Mouse (Mus musculus) C2C12 (cell line): Measurements from ENCODE around the gene Cacna2d4. TPM values are rescaled to one million over a fixed set of nuclear protein-coding genes. Genes with fewer than 3 reads are reported as not detected.

Source experiments
- H3K27me3 ChIP-seq: one replicate; pipeline ENCODE4 v1.6.1; 2011; ENCODE audit not compliant: control insufficient read depth, insufficient read depth, insufficient read length
- H3K36me3 ChIP-seq: one replicate; pipeline ENCODE4 v1.6.1; 2011; ENCODE audit not compliant: control insufficient read depth, insufficient read depth
- H3K4me3 ChIP-seq: one replicate; pipeline ENCODE4 v1.5.1; 2011; ENCODE audit warnings: mild to moderate bottlenecking, control low read depth; ENCODE audit not compliant: poor library complexity, insufficient read depth, severe bottlenecking
- H3K79me2 ChIP-seq: one replicate; pipeline ENCODE4 v1.6.1; 2011; ENCODE audit not compliant: control insufficient read depth, insufficient read depth
- H3K79me3 ChIP-seq: one replicate; pipeline ENCODE4 v1.6.1; 2011; ENCODE audit warnings: low read depth, control low read depth
- H3ac ChIP-seq: one replicate; pipeline ENCODE3; 2011; ENCODE audit warnings: low read depth; ENCODE audit not compliant: control insufficient read depth, insufficient read length
- CEBPB ChIP-seq: IDR thresholded peaks from one replicate; pipeline ENCODE4 v1.6.1; 2011; ENCODE audit warnings: low read depth, mild to moderate bottlenecking, control low read depth, moderate library complexity
- CTCF ChIP-seq: IDR thresholded peaks from one replicate; pipeline ENCODE4 v1.5.1; 2011; ENCODE audit not compliant: control insufficient read depth, insufficient read depth, insufficient read length
- FOSL1 ChIP-seq: IDR thresholded peaks from one replicate; pipeline ENCODE4 v1.8.0; 2011; ENCODE audit warnings: mild to moderate bottlenecking, low read length; ENCODE audit not compliant: poor library complexity, insufficient read depth, severe bottlenecking
- MAX ChIP-seq: IDR thresholded peaks from one replicate; pipeline ENCODE4 v1.6.1; 2011; ENCODE audit warnings: mild to moderate bottlenecking, control low read depth
- MYOD1 ChIP-seq: IDR thresholded peaks from one replicate; pipeline ENCODE4 v1.6.1; 2011; ENCODE audit warnings: low read depth; ENCODE audit not compliant: control insufficient read depth, insufficient read length
- MYOG ChIP-seq: IDR thresholded peaks from one replicate; pipeline ENCODE4 v1.6.1; 2011; ENCODE audit not compliant: control insufficient read depth, insufficient read length; ENCODE audit errors: extremely low read depth
- USF1 ChIP-seq: IDR thresholded peaks from one replicate; pipeline ENCODE4 v1.6.1; 2011; ENCODE audit warnings: low read depth, mild to moderate bottlenecking, control low read depth, moderate library complexity
- polyA plus RNA-seq: library from polyadenylated mRNA; unstranded; fragments of >200 nt; fragmentation: generic; extraction: Trizol; gene quantifications from one replicate; pipeline ENCODE4 v1.2.1, GENCODE M21; 2012; ENCODE audit warnings: missing spikeins

Gene Cacna2d4
- polyA plus RNA-seq, 1 experiment = not detected

DNA sequence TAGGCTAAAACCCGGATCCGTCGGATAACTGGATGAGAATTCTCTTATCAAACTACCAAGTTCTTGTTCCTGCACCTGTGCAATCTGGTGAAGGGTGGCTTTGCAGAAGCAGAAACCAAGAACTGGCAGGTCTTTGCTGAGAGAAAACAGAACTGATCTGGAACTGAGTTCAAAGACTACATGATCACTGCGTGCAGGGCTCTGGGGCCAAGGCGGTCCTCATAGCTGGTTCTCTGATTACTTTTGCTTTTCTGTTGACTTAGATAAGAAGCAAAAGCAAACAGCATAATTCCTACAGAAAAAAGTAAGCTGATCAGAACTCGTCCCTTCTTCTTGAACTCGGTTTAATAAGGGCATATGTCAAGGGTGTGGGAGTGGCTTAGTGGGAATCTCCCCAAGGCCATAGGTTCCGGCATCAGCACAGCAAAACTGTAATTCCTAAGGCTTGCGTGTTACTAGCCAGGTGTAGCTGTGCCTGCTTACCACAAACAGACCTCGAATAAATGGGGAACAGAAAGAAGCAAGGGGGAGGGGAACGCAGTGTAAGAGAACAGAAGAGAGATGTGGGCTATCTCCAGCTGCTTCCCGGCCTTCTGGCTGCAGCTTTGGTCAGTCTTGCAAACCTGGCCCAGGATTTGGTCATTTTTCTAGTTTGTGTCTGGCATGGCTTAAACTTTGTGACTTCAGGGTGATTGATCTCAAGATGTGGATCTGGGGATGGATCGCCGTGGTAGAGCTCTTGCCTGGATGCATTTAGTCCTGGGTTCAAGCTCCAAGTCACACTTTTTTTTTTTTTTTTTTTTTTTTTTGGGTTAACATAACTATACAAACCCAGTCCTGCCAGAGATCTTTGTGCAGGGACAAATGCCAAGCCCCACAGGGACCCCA is 159.3 kb downstream of the Cacna2d4 start:
- no peak overlapping the region for H3ac ChIP-seq
- no peak overlapping the region for H3K4me3 ChIP-seq
- H3K36me3 ChIP-seq = no peaks in the 10 kb centered on the region
- no peaks in the 10 kb centered on the region for H3K79me2 ChIP-seq
- H3K27me3 ChIP-seq = no peaks in the 10 kb centered on the region
- TF ChIP-seq MYOD1 (no peak), FOSL1 (no peak), CEBPB (no peak), MAX (no peak), USF1 (no peak), MYOG (no peak), CTCF (no peak)
- H3K79me3 ChIP-seq = no peaks in the 10 kb centered on the region

DNA sequence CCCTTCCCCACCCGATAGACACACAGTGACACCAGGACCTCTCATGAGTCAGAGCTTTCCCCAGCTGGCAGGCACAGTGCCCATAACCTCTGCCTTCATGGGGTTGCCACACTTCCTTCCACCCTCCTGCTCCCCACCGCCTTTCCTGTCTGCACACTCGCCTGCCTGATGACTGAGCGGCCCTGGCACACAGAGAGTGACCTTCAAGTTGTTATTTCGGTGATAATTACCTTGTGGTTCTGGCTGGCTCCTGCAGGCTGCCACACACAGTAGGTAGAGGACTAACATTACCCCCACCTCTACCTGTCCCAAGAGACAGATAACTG is 159.9 kb downstream of the Cacna2d4 start:
- H3K4me3 ChIP-seq = no peak overlapping the region
- H3K36me3 ChIP-seq = no peaks in the 10 kb centered on the region
- H3K27me3 ChIP-seq = no peaks in the 10 kb centered on the region
- no peaks in the 10 kb centered on the region for H3K79me3 ChIP-seq
- H3K79me2 ChIP-seq = no peaks in the 10 kb centered on the region
- TF ChIP-seq MYOD1 (peak; percentile 61), CEBPB (peak; percentile 86), USF1 (no peak), FOSL1 (peak; percentile 48)
- no peak overlapping the region for H3ac ChIP-seq

DNA sequence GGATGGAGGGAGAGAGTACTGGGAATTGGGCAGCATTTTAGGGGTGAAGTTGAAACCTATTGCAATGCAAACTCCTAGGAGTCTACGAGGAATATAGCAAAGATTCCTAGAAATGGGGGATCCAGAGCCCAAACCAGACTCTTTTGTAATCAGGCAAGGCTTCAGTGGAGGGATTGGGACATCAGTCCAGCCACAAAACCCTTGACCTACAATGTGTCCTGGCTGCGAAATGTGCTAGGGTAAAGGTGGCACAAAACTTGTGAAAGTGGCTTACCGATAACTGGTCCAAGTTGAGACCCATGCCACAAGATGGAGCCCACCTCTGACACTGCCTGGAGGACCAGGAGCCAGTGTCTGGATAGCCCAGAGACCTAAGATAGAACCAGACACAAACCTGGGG is 163.0 kb downstream of the Cacna2d4 start:
- Histone ChIP-seq H3K79me2 (no peaks in the 10 kb centered on the region), H3ac (no peak overlapping the region), H3K27me3 (peaks cover 3% of the 10 kb centered on the region), H3K4me3 (no peak overlapping the region), H3K79me3 (no peaks in the 10 kb centered on the region), H3K36me3 (no peaks in the 10 kb centered on the region)
- TF ChIP-seq FOSL1 = no peak

- Histone ChIP-seq H3ac (no peak overlapping the region), H3K79me2 (no peaks in the 10 kb centered on the region), H3K79me3 (no peaks in the 10 kb centered on the region), H3K36me3 (no peaks in the 10 kb centered on the region), H3K4me3 (no peak overlapping the region), H3K27me3 (peaks cover 6% of the 10 kb centered on the region)
- no peak for TF ChIP-seq MAX
- no peak for TF ChIP-seq CEBPB
- no peak for TF ChIP-seq MYOD1
- TF ChIP-seq FOSL1 = no peak
- TF ChIP-seq MYOG = no peak
- no peak for TF ChIP-seq CTCF
- no peak for TF ChIP-seq USF1
Measured at GRCm38 (mm10) chr6:119400649-119401048, 164.3 kb downstream of the Cacna2d4 start.

- no peaks in the 10 kb centered on the region for H3K79me2 ChIP-seq
- no peaks in the 10 kb centered on the region for H3K36me3 ChIP-seq
- no peaks in the 10 kb centered on the region for H3K79me3 ChIP-seq
- no peak overlapping the region for H3K4me3 ChIP-seq
- H3ac ChIP-seq = no peak overlapping the region
- peaks cover 12% of the 10 kb centered on the region for H3K27me3 ChIP-seq
- TF ChIP-seq USF1 = no peak
- no peak for TF ChIP-seq MYOG
- no peak for TF ChIP-seq CTCF
- no peak for TF ChIP-seq CEBPB
- TF ChIP-seq MYOD1 = no peak
- no peak for TF ChIP-seq MAX
- TF ChIP-seq FOSL1 = no peak
Measured at GRCm38 (mm10) chr6:119401545-119402304, 165.4 kb downstream of the Cacna2d4 start.

Other genes with a start within 250 kb of the Cacna2d4 start
- gene Dcp1b, start 61.3 kb upstream of the Cacna2d4 start, polyA plus RNA-seq = 1.7 TPM
- not detected for gene Cacna1c, start 40.1 kb upstream of the Cacna2d4 start, polyA plus RNA-seq
- gene Lrtm2, start 94.2 kb downstream of the Cacna2d4 start, polyA plus RNA-seq = not detected
- 28.0 TPM for gene Adipor2, start 181.2 kb downstream of the Cacna2d4 start, polyA plus RNA-seq
- gene Fbxl14, start 243.1 kb downstream of the Cacna2d4 start, polyA plus RNA-seq = 22.7 TPM